Mouse (Mus musculus): ENCODE data around the gene Tmem168. TPM values are rescaled to one million over a fixed set of nuclear protein-coding genes. Genes with fewer than 3 reads are reported as not detected.

Gene Tmem168
- polyA plus RNA-seq, 1 experiment: 9.0 TPM

- no peaks in the 10 kb centered on the region for H3K36me3 ChIP-seq (ENCODE audit: control insufficient read depth, insufficient read depth, low read length)
- WGBS: 95% methylated on average over 3 of the region's 3 CpGs
- H3K4me1 ChIP-seq (ENCODE audit: control insufficient read depth, insufficient read depth, insufficient read length): no peaks in the 10 kb centered on the region
- no peak for DNase-seq (ENCODE audit: low read depth in 1 of 2, low spot score in 2 of 2)
- H3K27me3 ChIP-seq (ENCODE audit: control insufficient read depth, insufficient read depth, low read length): no peaks in the 10 kb centered on the region
- no peak for TF ChIP-seq POLR2A (IDR thresholded peaks at IDR 0.05; ENCODE audit: low read depth, low read length)
- TF ChIP-seq CTCF (IDR thresholded peaks at IDR 0.05; ENCODE audit: extremely low read depth, insufficient read depth, insufficient read length, insufficient replicate concordance): no peak
- no peak overlapping the region for H3K27ac ChIP-seq (ENCODE audit: insufficient read depth, low read length)
- H3K4me3 ChIP-seq (ENCODE audit: extremely low read depth, insufficient read depth, insufficient read length): no peak overlapping the region
Observed at GRCm38 (mm10) chr6:13541761-13542160, 66.1 kb downstream of the Tmem168 start.

- Histone ChIP-seq H3K4me3 (ENCODE audit: extremely low read depth, insufficient read depth, insufficient read length) (no peak overlapping the region), H3K4me1 (ENCODE audit: control insufficient read depth, insufficient read depth, insufficient read length) (no peaks in the 10 kb centered on the region), H3K27ac (ENCODE audit: insufficient read depth, low read length) (no peak overlapping the region), H3K36me3 (ENCODE audit: control insufficient read depth, insufficient read depth, low read length) (no peaks in the 10 kb centered on the region), H3K27me3 (ENCODE audit: control insufficient read depth, insufficient read depth, low read length) (no peaks in the 10 kb centered on the region)
- DNase-seq (ENCODE audit: low read depth in 1 of 2, low spot score in 2 of 2): no peak
- TF ChIP-seq POLR2A (IDR thresholded peaks at IDR 0.05; ENCODE audit: low read depth, low read length) (no peak), CTCF (IDR thresholded peaks at IDR 0.05; ENCODE audit: extremely low read depth, insufficient read depth, insufficient read length, insufficient replicate concordance) (no peak)
- WGBS: 82% methylated on average over 7 of the region's 7 CpGs
Observed at GRCm38 (mm10) chr6:13537275-13537964, 70.5 kb downstream of the Tmem168 start.

Other genes with a start within 250 kb of the Tmem168 start
- gene Bmt2, start 69.9 kb upstream of the Tmem168 start, polyA plus RNA-seq (2012; rRNA removed): 2.6 and 3.0 TPM in 2 replicates
- 0.12 and 0.16 TPM in 2 replicates for gene Gpr85, start 231.8 kb upstream of the Tmem168 start, polyA plus RNA-seq (2012; rRNA removed)